Mouse (Mus musculus) lung, embryonic 15.5 days (tissue): ENCODE measurements around the gene St3gal5. TPM values are rescaled to one million over a fixed set of nuclear protein-coding genes. Genes with fewer than 3 reads are reported as not detected.
A peak's percentile ranks its signal among the peaks of the same experiment; 100 is the strongest.

Experiments
- ATAC-seq: fragments of 200-750 bp; cut with Nextera tagmentation; 2 replicates; pipeline ENCODE4 v1.8.0; 2017; ENCODE audit warnings: moderate number of reproducible peaks, borderline replicate concordance; ENCODE audit not compliant: low FRiP score, low TSS enrichment; ENCODE audit errors: extremely low read depth
- H3K27ac ChIP-seq: fragments of 300-500 bp; sonication (generic); 2 replicates; pipeline ENCODE4 v1.5.1; 2015; ENCODE audit warnings: moderate library complexity, mild to moderate bottlenecking, inconsistent platforms
- H3K27me3 ChIP-seq: fragments of 300-500 bp; sonication (generic); 2 replicates; pipeline ENCODE4 v1.6.1; 2015; ENCODE audit warnings: inconsistent platforms
- H3K36me3 ChIP-seq: fragments of 300-500 bp; sonication (generic); 2 replicates; pipeline ENCODE4 v1.6.1; 2015; ENCODE audit warnings: inconsistent platforms
- H3K4me1 ChIP-seq: fragments of 300-500 bp; sonication (generic); 2 replicates; pipeline ENCODE4 v1.6.1; 2015; ENCODE audit warnings: inconsistent platforms
- H3K4me2 ChIP-seq: fragments of 300-500 bp; sonication (generic); 2 replicates; pipeline ENCODE4 v1.6.1; 2015; ENCODE audit warnings: inconsistent platforms, mild to moderate bottlenecking, moderate library complexity
- H3K4me3 ChIP-seq: fragments of 300-500 bp; sonication (generic); 2 replicates; pipeline ENCODE4 v1.5.1; 2015; ENCODE audit warnings: mild to moderate bottlenecking, inconsistent platforms
- H3K9ac ChIP-seq: fragments of 300-500 bp; sonication (generic); 2 replicates; pipeline ENCODE4 v1.6.1; 2015; ENCODE audit warnings: inconsistent platforms
- H3K9me3 ChIP-seq: fragments of 300-500 bp; sonication (generic); 2 replicates; pipeline ENCODE4 v1.6.1; 2016; ENCODE audit warnings: inconsistent platforms
- WGBS: fragments of 180-500 bp; shearing (Covaris S2); methylation state at CpG from one replicate; pipeline ENCODE4 v1.1.7; 2015; 5-methylcytosine and 5-hydroxymethylcytosine counted together
- polyA plus RNA-seq: library from polyadenylated mRNA; unstranded; fragments of >200 nt; fragmentation: Nextera tagmentation; extraction: Ambion mirVana; gene quantifications from 2 replicates; pipeline ENCODE4 v1.2.1, GENCODE M21; 2015

Gene St3gal5
- polyA plus RNA-seq, 1 experiment from 2014 or later = 40.5 TPM

DNA sequence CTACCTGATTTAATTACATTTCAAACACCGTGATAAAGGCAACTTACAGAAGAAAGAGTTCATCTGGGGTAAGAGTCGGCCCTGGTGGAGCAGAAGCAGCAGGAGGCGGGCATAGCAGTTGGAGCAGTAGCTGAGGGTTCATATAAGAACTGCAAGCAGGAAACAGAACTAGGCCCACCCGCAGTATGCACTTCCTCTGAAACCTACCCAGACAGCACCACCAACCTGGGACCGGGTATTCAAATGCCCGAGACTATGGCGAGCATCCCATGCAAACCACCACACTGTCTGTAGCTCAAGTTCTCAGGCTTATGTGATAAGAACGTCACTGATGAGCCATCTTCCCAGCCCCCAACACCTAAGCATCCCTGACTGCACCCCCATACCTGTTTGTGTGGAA is 58.3 kb downstream of the St3gal5 start:
- no peaks in the 10 kb centered on the region for H3K27me3 ChIP-seq
- no peak overlapping the region for H3K27ac ChIP-seq
- WGBS = 84% methylated on average over 8 of the region's 8 CpGs
- no peak overlapping the region for H3K4me2 ChIP-seq
- H3K36me3 ChIP-seq = peaks cover 14% of the 10 kb centered on the region; the same call in 1 of the 2 replicates
- no peak overlapping the region for H3K9ac ChIP-seq
- H3K4me3 ChIP-seq = no peak overlapping the region
- no peaks in the 10 kb centered on the region for H3K4me1 ChIP-seq
- no peak for ATAC-seq
- H3K9me3 ChIP-seq = no peaks in the 10 kb centered on the region

- Histone ChIP-seq H3K9ac (no peak overlapping the region), H3K36me3 (0 out of 2 replicates have a peak, but pooled peaks cover 7% of the 10 kb centered on the region), H3K9me3 (no peaks in the 10 kb centered on the region), H3K4me2 (no peak overlapping the region), H3K4me3 (no peak overlapping the region), H3K4me1 (peaks cover 3% of the 10 kb centered on the region; the same call in 1 of the 2 replicates), H3K27me3 (no peaks in the 10 kb centered on the region), H3K27ac (no peak overlapping the region)
- WGBS = 78% methylated on average over 8 of the region's 8 CpGs
- no peak for ATAC-seq
Measured at GRCm38 (mm10) chr6:72158966-72159764, 61.8 kb downstream of the St3gal5 start.

- ATAC-seq = no peak
- no peaks in the 10 kb centered on the region for H3K9me3 ChIP-seq
- peaks cover 9% of the 10 kb centered on the region for H3K4me1 ChIP-seq
- no peaks in the 10 kb centered on the region for H3K27me3 ChIP-seq
- 0 out of 2 replicates have a peak, but pooled peaks cover 4% of the 10 kb centered on the region for H3K36me3 ChIP-seq
- no peak overlapping the region for H3K4me3 ChIP-seq
- 63% methylated on average over 10 of the region's 10 CpGs for WGBS
- H3K27ac ChIP-seq = no peak overlapping the region
- H3K4me2 ChIP-seq = no peak overlapping the region
- no peak overlapping the region for H3K9ac ChIP-seq
Measured at GRCm38 (mm10) chr6:72159861-72160395, 62.5 kb downstream of the St3gal5 start.

- Histone ChIP-seq H3K4me2 (no peak overlapping the region), H3K9me3 (no peaks in the 10 kb centered on the region)
- 74% methylated on average over 3 of the region's 3 CpGs for WGBS
Measured at GRCm38 (mm10) chr6:72160991-72161390, 63.6 kb downstream of the St3gal5 start.

DNA sequence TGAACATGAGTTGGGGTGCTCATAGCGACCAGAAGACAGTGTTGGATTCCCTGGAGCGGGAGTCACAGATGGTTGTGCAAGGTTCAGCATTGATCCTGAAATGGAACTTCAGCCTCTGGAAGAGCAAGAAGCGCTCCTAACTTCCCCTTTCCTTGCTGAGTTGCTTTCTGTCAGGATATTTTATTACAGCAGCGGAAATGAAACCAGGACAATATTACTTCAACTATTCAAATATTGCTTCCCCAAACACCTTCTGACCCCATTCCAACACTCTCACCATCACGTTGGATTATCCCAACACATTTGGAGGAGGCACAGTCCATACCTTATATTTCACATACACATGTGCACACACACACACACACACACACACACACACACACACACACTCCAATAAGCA is 64.4 kb downstream of the St3gal5 start:
- Histone ChIP-seq H3K27me3 (no peaks in the 10 kb centered on the region), H3K9ac (no peak overlapping the region), H3K27ac (no peak overlapping the region), H3K36me3 (no peaks in the 10 kb centered on the region), H3K4me3 (no peak overlapping the region), H3K9me3 (no peaks in the 10 kb centered on the region), H3K4me2 (no peak overlapping the region), H3K4me1 (peaks cover 9% of the 10 kb centered on the region)
- ATAC-seq = no peak
- WGBS = 70% methylated on average over 5 of the region's 5 CpGs

More at GRCm38 (mm10) chr6:72160991-72161390, 63.6 kb downstream of the St3gal5 start:
- Histone ChIP-seq H3K4me3 (no peak overlapping the region), H3K9ac (no peak overlapping the region), H3K27ac (no peak overlapping the region), H3K27me3 (no peaks in the 10 kb centered on the region), H3K36me3 (no peaks in the 10 kb centered on the region), H3K4me1 (peaks cover 9% of the 10 kb centered on the region)
- no peak for ATAC-seq

- Histone ChIP-seq H3K4me2 (0 out of 2 replicates have a peak overlapping the region, but pooled peaks have one; percentile 0), H3K4me1 (peaks cover 9% of the 10 kb centered on the region), H3K36me3 (no peaks in the 10 kb centered on the region), H3K4me3 (no peak overlapping the region), H3K27me3 (no peaks in the 10 kb centered on the region), H3K27ac (no peak overlapping the region), H3K9me3 (no peaks in the 10 kb centered on the region), H3K9ac (no peak overlapping the region)
- WGBS = 24% methylated on average over 19 of the region's 19 CpGs
- peak; percentile 48; the same call in 1 of the 2 replicates for ATAC-seq
Measured at GRCm38 (mm10) chr6:72162155-72162890, 64.9 kb downstream of the St3gal5 start.

GRCm38 (mm10) chr6:72164321-72165275 is 67.2 kb downstream of the St3gal5 start:
- H3K9ac ChIP-seq = no peak overlapping the region
- H3K27me3 ChIP-seq = no peaks in the 10 kb centered on the region
- H3K4me3 ChIP-seq = no peak overlapping the region
- no peaks in the 10 kb centered on the region for H3K9me3 ChIP-seq
- H3K27ac ChIP-seq = peak overlapping the region; percentile 42; the same call in 1 of the 2 replicates
- H3K4me1 ChIP-seq = peaks cover 9% of the 10 kb centered on the region
- ATAC-seq = peak; percentile 88
- 14% methylated on average over 20 of the region's 20 CpGs for WGBS
- no peaks in the 10 kb centered on the region for H3K36me3 ChIP-seq
- H3K4me2 ChIP-seq = no peak overlapping the region

GRCm38 (mm10) chr6:72165907-72166306 is 68.5 kb downstream of the St3gal5 start:
- no peak overlapping the region for H3K4me2 ChIP-seq
- H3K27ac ChIP-seq = no peak overlapping the region
- ATAC-seq = no peak
- H3K36me3 ChIP-seq = no peaks in the 10 kb centered on the region
- H3K4me3 ChIP-seq = no peak overlapping the region
- H3K9me3 ChIP-seq = no peaks in the 10 kb centered on the region
- H3K9ac ChIP-seq = no peak overlapping the region
- H3K4me1 ChIP-seq = peaks cover 9% of the 10 kb centered on the region
- 27% methylated on average over 2 of the region's 2 CpGs for WGBS
- H3K27me3 ChIP-seq = no peaks in the 10 kb centered on the region

GRCm38 (mm10) chr6:72171391-72171790 is 74.0 kb downstream of the St3gal5 start:
- Histone ChIP-seq H3K27me3 (no peaks in the 10 kb centered on the region), H3K9ac (no peak overlapping the region), H3K9me3 (no peaks in the 10 kb centered on the region), H3K4me2 (no peak overlapping the region), H3K36me3 (no peaks in the 10 kb centered on the region), H3K4me3 (no peak overlapping the region), H3K4me1 (no peaks in the 10 kb centered on the region), H3K27ac (no peak overlapping the region)
- 79% methylated on average over 3 of the region's 3 CpGs for WGBS
- ATAC-seq = no peak

DNA sequence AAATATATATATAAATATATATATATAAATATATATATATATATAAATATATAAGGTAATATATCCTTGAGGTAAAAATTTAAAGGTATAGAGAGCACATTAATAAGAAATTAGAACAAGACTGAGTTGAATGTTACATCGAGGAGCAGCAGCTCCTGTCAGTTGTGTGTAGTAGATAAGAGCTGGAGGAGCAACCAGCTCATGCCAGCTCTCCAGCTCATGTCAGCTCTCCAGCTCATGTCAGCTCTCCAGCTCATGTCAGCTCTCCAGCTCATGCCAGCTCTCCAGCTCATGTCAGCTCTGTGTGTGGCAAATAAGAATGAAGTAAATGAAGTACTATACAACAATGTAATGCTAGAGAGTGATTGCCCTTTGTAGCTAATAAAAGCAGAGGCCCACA is 76.0 kb downstream of the St3gal5 start:
- no peak overlapping the region for H3K27ac ChIP-seq
- no peak overlapping the region for H3K9ac ChIP-seq
- no peaks in the 10 kb centered on the region for H3K27me3 ChIP-seq
- H3K4me1 ChIP-seq = no peaks in the 10 kb centered on the region
- H3K4me2 ChIP-seq = no peak overlapping the region
- H3K4me3 ChIP-seq = no peak overlapping the region
- no peaks in the 10 kb centered on the region for H3K36me3 ChIP-seq
- ATAC-seq = no peak
- H3K9me3 ChIP-seq = no peaks in the 10 kb centered on the region
- 72% methylated on average over 1 of the region's 1 CpGs for WGBS

DNA sequence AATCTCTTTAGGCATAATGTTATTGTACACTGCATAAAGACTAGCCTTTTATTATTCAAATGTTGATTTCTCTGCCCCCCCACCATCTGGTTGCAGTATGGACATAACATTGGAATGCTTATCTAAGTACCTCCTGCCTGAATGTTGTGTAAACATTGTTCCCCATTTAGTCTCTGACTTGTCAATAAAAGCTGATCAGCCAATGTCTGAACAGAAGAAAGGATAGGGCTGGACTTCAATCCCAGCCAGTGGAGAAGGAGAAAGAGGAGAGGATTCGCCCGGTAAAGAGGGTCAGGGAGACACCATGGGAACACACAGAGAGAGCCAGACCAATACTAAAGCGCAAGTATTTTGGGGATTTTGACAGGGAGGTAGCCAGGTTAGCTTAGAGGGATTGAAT is 78.0 kb downstream of the St3gal5 start:
- Histone ChIP-seq H3K4me1 (peaks cover 11% of the 10 kb centered on the region; the same call in 1 of the 2 replicates), H3K27ac (no peak overlapping the region), H3K4me2 (no peak overlapping the region), H3K4me3 (no peak overlapping the region), H3K36me3 (no peaks in the 10 kb centered on the region), H3K27me3 (no peaks in the 10 kb centered on the region), H3K9me3 (no peaks in the 10 kb centered on the region), H3K9ac (no peak overlapping the region)
- ATAC-seq = no peak
- WGBS = 34% methylated on average over 3 of the region's 3 CpGs
